Mouse (Mus musculus): Measurements from ENCODE around the gene Dazl. TPM values are rescaled to one million over a fixed set of nuclear protein-coding genes. Genes with fewer than 3 reads are reported as not detected.

Dazl gene
- polyA plus RNA-seq, 1 experiment from 2014 or later = 0.33 TPM

GRCm38 (mm10) chr17:50235943-50236701 lies 57.3 kb downstream of the Dazl start:
- H3K4me3 ChIP-seq = no peak overlapping the region
- no peak for ATAC-seq (ENCODE audit: insufficient number of reproducible peaks, low FRiP score)
- H3K9ac ChIP-seq = no peak overlapping the region
- H3K36me3 ChIP-seq = no peaks in the 10 kb centered on the region
- H3K4me1 ChIP-seq (replicated peaks) = 0 out of 2 replicates have a peak, but pooled peaks cover 5% of the 10 kb centered on the region
- peaks cover 20% of the 10 kb centered on the region for H3K27me3 ChIP-seq (replicated peaks)
- no peak overlapping the region for H3K4me2 ChIP-seq
- WGBS = 59% methylated on average over 13 of the region's 13 CpGs
- no peaks in the 10 kb centered on the region for H3K9me3 ChIP-seq (replicated peaks)
- H3K27ac ChIP-seq (ENCODE audit: poor library complexity, severe bottlenecking) = no peak overlapping the region

GRCm38 (mm10) chr17:50233956-50234355 lies 59.5 kb downstream of the Dazl start:
- no peaks in the 10 kb centered on the region for H3K9me3 ChIP-seq (replicated peaks)
- no peaks in the 10 kb centered on the region for H3K36me3 ChIP-seq
- no peak overlapping the region for H3K4me3 ChIP-seq
- no peak overlapping the region for H3K4me2 ChIP-seq
- H3K9ac ChIP-seq = no peak overlapping the region
- H3K27ac ChIP-seq (ENCODE audit: poor library complexity, severe bottlenecking) = no peak overlapping the region
- ATAC-seq (ENCODE audit: insufficient number of reproducible peaks, low FRiP score) = no peak
- WGBS = 86% methylated on average over 5 of the region's 5 CpGs
- H3K4me1 ChIP-seq (replicated peaks) = 0 out of 2 replicates have a peak, but pooled peaks cover 5% of the 10 kb centered on the region
- H3K27me3 ChIP-seq (replicated peaks) = peaks cover 18% of the 10 kb centered on the region

- Histone ChIP-seq H3K36me3 (no peaks in the 10 kb centered on the region), H3K27ac (ENCODE audit: poor library complexity, severe bottlenecking) (no peak overlapping the region), H3K4me1 (replicated peaks) (0 out of 2 replicates have a peak, but pooled peaks cover 5% of the 10 kb centered on the region), H3K4me2 (no peak overlapping the region), H3K27me3 (replicated peaks) (peaks cover 8% of the 10 kb centered on the region), H3K9ac (no peak overlapping the region), H3K4me3 (no peak overlapping the region), H3K9me3 (replicated peaks) (no peaks in the 10 kb centered on the region)
- WGBS = 87% methylated on average over 11 of the region's 11 CpGs
- ATAC-seq (ENCODE audit: insufficient number of reproducible peaks, low FRiP score) = no peak
Measured at GRCm38 (mm10) chr17:50232821-50233220, 60.6 kb downstream of the Dazl start.

- Histone ChIP-seq H3K9me3 (replicated peaks) (no peaks in the 10 kb centered on the region), H3K27ac (ENCODE audit: poor library complexity, severe bottlenecking) (no peak overlapping the region), H3K4me1 (replicated peaks) (0 out of 2 replicates have a peak, but pooled peaks cover 4% of the 10 kb centered on the region), H3K36me3 (no peaks in the 10 kb centered on the region), H3K27me3 (replicated peaks) (0 out of 2 replicates have a peak, but pooled peaks cover 4% of the 10 kb centered on the region), H3K9ac (no peak overlapping the region), H3K4me2 (no peak overlapping the region), H3K4me3 (no peak overlapping the region)
- no peak for ATAC-seq (ENCODE audit: insufficient number of reproducible peaks, low FRiP score)
- 88% methylated on average over 8 of the region's 8 CpGs for WGBS
Measured at GRCm38 (mm10) chr17:50231206-50231605, 62.2 kb downstream of the Dazl start.

GRCm38 (mm10) chr17:50229534-50229933 lies 63.9 kb downstream of the Dazl start:
- ATAC-seq (ENCODE audit: insufficient number of reproducible peaks, low FRiP score) = no peak
- Histone ChIP-seq H3K4me2 (no peak overlapping the region), H3K36me3 (no peaks in the 10 kb centered on the region), H3K9ac (no peak overlapping the region), H3K4me3 (no peak overlapping the region), H3K27me3 (replicated peaks) (0 out of 2 replicates have a peak, but pooled peaks cover 3% of the 10 kb centered on the region), H3K9me3 (replicated peaks) (no peaks in the 10 kb centered on the region), H3K4me1 (replicated peaks) (no peaks in the 10 kb centered on the region), H3K27ac (ENCODE audit: poor library complexity, severe bottlenecking) (no peak overlapping the region)
- WGBS = 67% methylated on average over 4 of the region's 4 CpGs

Other genes with a start within 250 kb of the Dazl start
- 24.2 and 26.6 TPM in 2 replicates for gene Rftn1, start 103.0 kb downstream of the Dazl start, polyA plus RNA-seq (2016; fragmentation: Nextera tagmentation; extraction: Ambion mirVana)
- gene Plcl2, start 215.8 kb upstream of the Dazl start, polyA plus RNA-seq (2016; fragmentation: Nextera tagmentation; extraction: Ambion mirVana) = 4.6 and 5.4 TPM in 2 replicates

Measured in heart, embryonic 12.5 days (tissue).